Mouse (Mus musculus) myocyte (in vitro differentiated cells): ENCODE data around the gene Hdac7. TPM values are rescaled to one million over a fixed set of nuclear protein-coding genes. Genes with fewer than 3 reads are reported as not detected.
A peak's percentile ranks its signal among the peaks of the same experiment; 100 is the strongest.

Source experiments
- H3K27me3 ChIP-seq: one replicate; pipeline ENCODE4 v1.6.1; 2011; ENCODE audit not compliant: control insufficient read depth, insufficient read depth, insufficient read length
- H3K36me3 ChIP-seq: one replicate; pipeline ENCODE4 v1.6.1; 2011; ENCODE audit not compliant: control insufficient read depth, insufficient read depth
- H3K4me2 ChIP-seq: one replicate; pipeline ENCODE4 v1.6.1; 2011; ENCODE audit warnings: low read depth, control low read depth
- H3K4me3 ChIP-seq: one replicate; pipeline ENCODE4 v1.5.1; 2011; ENCODE audit warnings: mild to moderate bottlenecking, control low read depth, moderate library complexity
- H3K79me2 ChIP-seq: one replicate; pipeline ENCODE4 v1.6.1; 2011; ENCODE audit not compliant: control insufficient read depth, insufficient read depth
- H3ac ChIP-seq: one replicate; pipeline ENCODE4 v1.6.1; 2011; ENCODE audit not compliant: control insufficient read depth, insufficient read length
- CEBPB ChIP-seq: IDR thresholded peaks from 2 replicates; pipeline ENCODE4 v1.6.1; 2011; ENCODE audit warnings: mild to moderate bottlenecking, moderate library complexity; ENCODE audit not compliant: poor library complexity, insufficient read depth, severe bottlenecking
- E2F4 ChIP-seq: IDR thresholded peaks from one replicate; pipeline ENCODE4 v1.6.1; 2011; ENCODE audit warnings: mild to moderate bottlenecking, control low read depth, moderate library complexity; ENCODE audit not compliant: insufficient read depth
- MAX ChIP-seq: IDR thresholded peaks from one replicate; pipeline ENCODE4 v1.6.1; 2011; ENCODE audit warnings: low read depth, mild to moderate bottlenecking, control low read depth
- MYOD1 ChIP-seq, 3 experiments: IDR thresholded peaks; one replicate each; pipeline ENCODE4 v1.6.1; 2011; ENCODE audit warnings: control low read depth in 2 of 3, low read depth in 2 of 3, mild to moderate bottlenecking in 2 of 3, moderate library complexity in 1 of 3; ENCODE audit not compliant: insufficient read length in 2 of 3, control insufficient read depth in 1 of 3
- MYOG ChIP-seq, 3 experiments: IDR thresholded peaks; one replicate each; pipeline ENCODE4 v1.6.1; 2011; ENCODE audit warnings: control low read depth in 2 of 3, low read depth in 2 of 3, mild to moderate bottlenecking in 2 of 3; ENCODE audit not compliant: insufficient read length in 2 of 3, control insufficient read depth in 1 of 3, insufficient read depth in 1 of 3
- POLR2A ChIP-seq: IDR thresholded peaks from one replicate; pipeline ENCODE4 v1.6.1; 2011; ENCODE audit warnings: low read depth, mild to moderate bottlenecking, control low read depth, moderate library complexity; ENCODE audit not compliant: insufficient read length
- POLR2AphosphoS2 ChIP-seq: IDR thresholded peaks from one replicate; pipeline ENCODE4 v1.6.1; 2011; ENCODE audit warnings: low read depth, control low read depth; ENCODE audit not compliant: insufficient read length
- REST ChIP-seq: IDR thresholded peaks from one replicate; pipeline ENCODE4 v1.6.1; 2011; ENCODE audit warnings: mild to moderate bottlenecking, control low read depth, moderate library complexity; ENCODE audit not compliant: insufficient read depth, insufficient read length
- SRF ChIP-seq: IDR thresholded peaks from one replicate; pipeline ENCODE4 v1.6.1; 2011; ENCODE audit warnings: low read depth; ENCODE audit not compliant: control insufficient read depth, insufficient read length
- TCF12 ChIP-seq: IDR thresholded peaks from one replicate; pipeline ENCODE4 v1.6.1; 2011; ENCODE audit warnings: mild to moderate bottlenecking, control low read depth; ENCODE audit not compliant: poor library complexity, insufficient read depth, severe bottlenecking
- TCF3 ChIP-seq: IDR thresholded peaks from one replicate; pipeline ENCODE4 v1.6.1; 2011; ENCODE audit warnings: low read depth, control low read depth; ENCODE audit not compliant: insufficient read length
- USF1 ChIP-seq: IDR thresholded peaks from one replicate; pipeline ENCODE4 v1.6.1; 2011; ENCODE audit warnings: low read depth, mild to moderate bottlenecking, control low read depth, moderate library complexity
- polyA plus RNA-seq: library from polyadenylated mRNA; unstranded; fragments of >200 nt; fragmentation: generic; extraction: Trizol; gene quantifications from one replicate; pipeline ENCODE4 v1.2.1, GENCODE M21; 2012; ENCODE audit warnings: missing spikeins

Gene Hdac7
- polyA plus RNA-seq, 1 experiment = 17.4 TPM

DNA sequence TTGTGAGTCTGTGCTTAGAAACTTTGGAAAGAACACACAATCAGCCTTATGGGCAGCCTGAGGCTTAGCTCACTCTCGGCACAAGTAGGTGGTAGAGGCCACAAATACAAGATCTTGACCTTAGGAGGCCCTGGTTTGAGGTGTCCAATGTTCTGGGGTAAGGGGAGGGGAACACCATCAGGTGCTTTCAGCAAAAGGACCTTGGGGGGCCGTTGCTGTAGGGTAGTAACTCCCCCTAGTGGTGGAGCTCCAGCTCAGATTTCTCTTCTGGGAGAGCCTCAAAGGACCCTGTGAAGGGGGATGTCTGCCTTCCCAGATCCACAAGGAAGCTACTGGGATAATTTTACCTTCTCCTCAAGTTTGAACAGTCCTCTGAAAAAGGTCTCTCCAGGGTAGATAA lies 6.1 kb upstream of the Hdac7 start:
- Histone ChIP-seq H3K4me2 (no peak overlapping the region), H3ac (no peak overlapping the region), H3K27me3 (no peaks in the 10 kb centered on the region), H3K36me3 (no peaks in the 10 kb centered on the region), H3K4me3 (no peak overlapping the region), H3K79me2 (no peaks in the 10 kb centered on the region)
- TF ChIP-seq E2F4 = no peak

DNA sequence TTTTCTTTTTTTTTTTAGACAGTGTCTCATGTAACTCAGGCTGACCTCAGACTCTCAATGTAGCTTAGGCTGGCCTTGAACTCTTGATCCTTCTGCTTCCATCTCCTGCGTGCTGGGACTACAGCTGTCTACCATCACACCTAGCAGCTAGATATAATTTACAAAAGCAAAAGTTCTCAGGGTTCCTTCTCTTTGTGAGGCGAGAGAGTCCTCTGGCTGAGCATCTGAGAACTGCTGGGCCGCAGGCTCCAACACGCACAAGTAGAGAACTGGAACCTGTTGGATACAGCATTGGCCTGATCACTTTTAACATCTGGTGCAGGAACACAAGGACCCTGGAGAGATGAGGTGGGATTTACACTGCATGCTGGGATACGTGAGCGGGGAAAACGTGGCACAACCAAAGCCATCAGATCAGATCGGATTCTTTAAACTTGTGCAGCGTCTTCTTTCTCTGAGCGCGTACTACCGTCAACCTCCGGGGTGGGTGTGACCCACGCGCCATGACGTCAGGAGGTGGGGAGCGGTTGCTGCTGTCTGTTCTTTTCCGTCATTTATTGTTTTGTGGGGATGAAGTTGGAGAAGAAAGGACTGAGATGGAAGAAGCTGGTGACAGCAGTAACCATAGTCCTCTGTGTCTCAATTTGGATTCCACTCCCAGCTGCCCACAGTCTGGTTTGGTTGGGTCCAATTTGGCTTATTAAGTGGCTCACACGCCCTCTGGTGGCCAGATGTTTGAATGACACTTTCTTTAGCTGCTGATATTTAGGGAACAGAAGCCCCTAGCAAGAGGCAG lies 5.0 kb upstream of the Hdac7 start:
- H3K36me3 ChIP-seq = no peaks in the 10 kb centered on the region
- H3ac ChIP-seq = no peak overlapping the region
- peak overlapping the region; percentile 74 for H3K4me2 ChIP-seq
- H3K79me2 ChIP-seq = no peaks in the 10 kb centered on the region
- H3K27me3 ChIP-seq = no peaks in the 10 kb centered on the region
- TF ChIP-seq CEBPB = no peak
- no peak for TF ChIP-seq TCF12
- TF ChIP-seq TCF3 = no peak
- no peak for TF ChIP-seq MAX
- no peak for TF ChIP-seq POLR2AphosphoS2
- no peak for TF ChIP-seq E2F4
- no peak for TF ChIP-seq SRF
- no peak for TF ChIP-seq POLR2A
- TF ChIP-seq MYOG (IDR thresholded peaks at IDR 0.05; ENCODE audit: control insufficient read depth in 1 of 3, insufficient read depth in 1 of 3, insufficient read length in 2 of 3, low read depth in 2 of 3) = no peak
- no peak for TF ChIP-seq USF1
- TF ChIP-seq MYOD1 (IDR thresholded peaks at IDR 0.05; ENCODE audit: control insufficient read depth in 1 of 3, insufficient read length in 2 of 3, low read depth in 2 of 3) = no peak
- TF ChIP-seq REST = no peak
- no peak overlapping the region for H3K4me3 ChIP-seq

DNA sequence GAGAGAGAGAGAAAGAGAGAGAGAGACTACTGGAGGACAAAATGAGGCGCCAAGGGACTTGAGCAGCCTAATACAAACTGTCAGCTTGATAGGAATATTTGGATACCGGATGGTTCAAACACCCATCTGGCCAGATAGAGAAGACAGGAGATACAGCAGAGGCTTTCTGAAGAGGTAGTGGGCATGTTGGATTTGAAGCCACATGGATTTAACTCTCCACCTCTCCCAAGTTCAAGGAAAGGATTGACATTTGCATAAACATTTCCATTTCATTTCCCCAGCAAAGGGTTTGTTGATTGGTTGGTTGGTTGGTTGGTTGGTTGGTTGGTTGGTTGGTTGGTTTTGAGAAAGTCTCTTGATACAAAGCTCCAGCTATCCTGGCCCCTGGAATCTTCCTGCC lies 3.6 kb upstream of the Hdac7 start:
- Histone ChIP-seq H3K4me3 (no peak overlapping the region), H3K79me2 (no peaks in the 10 kb centered on the region), H3K27me3 (no peaks in the 10 kb centered on the region), H3ac (no peak overlapping the region), H3K4me2 (no peak overlapping the region), H3K36me3 (no peaks in the 10 kb centered on the region)
- no peak for TF ChIP-seq MAX

DNA sequence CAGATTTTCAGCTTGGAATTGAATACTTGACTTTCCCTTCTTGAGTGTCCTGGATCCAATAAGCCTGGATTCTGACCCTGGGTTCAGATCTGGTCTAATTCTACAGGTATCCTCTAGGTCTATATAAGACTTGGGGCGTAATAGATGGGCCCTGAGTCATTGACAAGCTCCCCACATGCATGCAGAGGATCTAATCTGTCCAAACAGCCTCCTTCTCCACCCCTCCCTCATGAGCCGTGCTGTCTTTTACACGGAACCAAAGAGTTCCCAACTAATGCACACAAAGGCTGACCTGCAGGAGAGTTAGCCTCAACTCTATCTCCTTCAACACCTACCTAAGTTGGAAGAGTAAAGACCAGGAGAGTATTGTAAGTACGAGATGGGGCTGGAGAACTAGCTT lies 3.0 kb upstream of the Hdac7 start:
- TF ChIP-seq CEBPB (no peak), MYOG (IDR thresholded peaks at IDR 0.05; ENCODE audit: control insufficient read depth in 1 of 3, insufficient read depth in 1 of 3, insufficient read length in 2 of 3, low read depth in 2 of 3) (no peak), POLR2AphosphoS2 (no peak), TCF3 (no peak), POLR2A (no peak), SRF (no peak), MYOD1 (IDR thresholded peaks at IDR 0.05; ENCODE audit: control insufficient read depth in 1 of 3, insufficient read length in 2 of 3, low read depth in 2 of 3) (no peak), MAX (no peak), TCF12 (no peak), REST (no peak)
- Histone ChIP-seq H3K4me3 (no peak overlapping the region), H3K27me3 (no peaks in the 10 kb centered on the region), H3K79me2 (no peaks in the 10 kb centered on the region), H3K36me3 (no peaks in the 10 kb centered on the region), H3ac (no peak overlapping the region), H3K4me2 (no peak overlapping the region)

DNA sequence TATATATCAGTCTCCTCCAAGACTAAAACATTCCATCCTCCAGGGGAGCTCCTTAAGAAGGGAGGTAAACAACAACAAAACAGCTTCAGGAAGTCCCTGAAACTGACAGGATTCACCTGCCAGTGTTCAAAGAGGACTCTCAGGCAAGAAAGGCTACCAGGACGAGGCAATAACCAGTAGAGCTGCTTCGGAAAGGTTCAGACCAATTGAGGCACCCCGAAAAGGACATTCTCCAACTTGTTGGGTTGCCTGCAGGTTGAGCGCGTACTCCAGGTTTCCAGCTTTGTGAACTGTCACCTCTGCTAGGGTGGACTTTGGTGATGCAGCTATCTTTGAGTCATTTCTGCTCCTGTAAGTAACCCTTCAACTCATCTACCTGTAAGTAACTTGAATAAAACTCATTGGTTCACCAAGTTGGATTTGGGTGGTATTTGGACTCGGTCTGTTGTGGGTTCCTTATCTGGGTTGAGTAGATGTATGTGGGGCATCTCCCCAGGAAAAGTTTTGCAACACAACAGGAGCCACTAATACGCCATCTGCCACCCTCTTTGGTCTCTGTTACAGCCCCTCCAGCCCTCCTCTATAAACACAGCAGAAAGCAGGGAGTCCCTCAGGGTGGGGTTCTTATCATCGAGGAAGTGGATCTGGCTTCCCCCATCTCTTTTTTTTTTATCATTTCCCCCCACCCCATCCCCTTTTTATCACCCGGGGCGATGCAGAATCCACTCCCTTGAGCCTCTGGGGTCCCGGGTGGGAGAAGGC lies 2.0 kb upstream of the Hdac7 start:
- H3K4me2 ChIP-seq = no peak overlapping the region
- H3K27me3 ChIP-seq = no peaks in the 10 kb centered on the region
- no peak overlapping the region for H3K4me3 ChIP-seq
- TF ChIP-seq POLR2A (no peak), POLR2AphosphoS2 (no peak), USF1 (no peak), TCF12 (no peak), MYOG (IDR thresholded peaks at IDR 0.05; ENCODE audit: control insufficient read depth in 1 of 3, insufficient read depth in 1 of 3, insufficient read length in 2 of 3, low read depth in 2 of 3) (no peak), MYOD1 (IDR thresholded peaks at IDR 0.05; ENCODE audit: control insufficient read depth in 1 of 3, insufficient read length in 2 of 3, low read depth in 2 of 3) (no peak), CEBPB (no peak), E2F4 (no peak), TCF3 (no peak), SRF (no peak), MAX (no peak), REST (no peak)
- no peaks in the 10 kb centered on the region for H3K79me2 ChIP-seq
- no peaks in the 10 kb centered on the region for H3K36me3 ChIP-seq
- no peak overlapping the region for H3ac ChIP-seq
